Mouse (Mus musculus): ENCODE data around the gene Phactr4. TPM values are rescaled to one million over a fixed set of nuclear protein-coding genes. Genes with fewer than 3 reads are reported as not detected.
A peak's percentile ranks its signal among the peaks of the same experiment; 100 is the strongest.

Gene Phactr4
- total RNA-seq (2012; rRNA removed) (5.6 and 7.2 TPM in 2 replicates), polyA plus RNA-seq (2012; ENCODE audit: insufficient read depth in 1 of 2, insufficient read length in 2 of 2, low read depth in 1 of 2, low replicate concordance in 2 of 2, missing spikeins in 1 of 2) (10 to 100 TPM; 28.7 to 79.5 TPM)

- DNase-seq (ENCODE audit: low read depth, low spot score): peak; percentile 89
- peak within 1 kb of the TSS; percentile 89 for H3K27ac ChIP-seq (ENCODE audit: control insufficient read depth, low read depth, low read length)
- peak within 1 kb of the TSS; percentile 99 for H3K9ac ChIP-seq (ENCODE audit: control insufficient read depth, low read depth, low read length, poor library complexity, severe bottlenecking)
- no peaks in the 10 kb centered on the region for H3K9me3 ChIP-seq (replicated peaks; ENCODE audit: insufficient read depth, low read length)
- no peaks in the 10 kb centered on the region for H3K27me3 ChIP-seq (ENCODE audit: control insufficient read depth in 1 of 2, insufficient read depth in 2 of 2, low read length in 2 of 2)
- peaks cover 0 to 17% of the 10 kb centered on the region in 2 experiments; a peak in 2 of 4 replicates for H3K36me3 ChIP-seq (ENCODE audit: control insufficient read depth in 1 of 2, insufficient read depth in 2 of 2, low read length in 2 of 2)
- peaks cover 11 to 15% of the 10 kb centered on the region in 2 experiments for H3K4me1 ChIP-seq (ENCODE audit: control insufficient read depth in 1 of 2, insufficient read depth in 2 of 2, low read length in 2 of 2)
- H3K4me3 ChIP-seq (ENCODE audit: control insufficient read depth in 1 of 2, insufficient read depth in 1 of 2, low read depth in 2 of 2, low read length in 2 of 2): peak within 1 kb of the TSS; percentile 78 to 99
- peaks cover 24% of the 10 kb centered on the region for H3K79me2 ChIP-seq (ENCODE audit: control insufficient read depth, insufficient read depth, low read length, poor library complexity)
- TF ChIP-seq GATA1 (IDR thresholded peaks at IDR 0.05; ENCODE audit: low read depth, low read length) (no peak), USF2 (IDR thresholded peaks at IDR 0.05; ENCODE audit: borderline replicate concordance in 1 of 2, insufficient read depth in 1 of 2, low read depth in 1 of 2, low read length in 2 of 2) (no peak), ETS1 (IDR thresholded peaks at IDR 0.05; ENCODE audit: low read depth, low read length) (no peak), USF1 (IDR thresholded peaks at IDR 0.05; ENCODE audit: low read depth, low read length) (no peak), POLR2AphosphoS2 (IDR thresholded peaks at IDR 0.05; ENCODE audit: low read length) (no peak), MYC (IDR thresholded peaks at IDR 0.05; ENCODE audit: low read depth, low read length) (no peak), POLR2A (IDR thresholded peaks at IDR 0.05; ENCODE audit: control insufficient read depth in 1 of 2, insufficient read depth in 1 of 2, low read depth in 1 of 2, low read length in 2 of 2, poor library complexity in 1 of 2) (peak; percentile 54 to 56; a peak in 3 of 4 replicates), E2F4 (IDR thresholded peaks at IDR 0.05; ENCODE audit: borderline replicate concordance, low read depth, low read length) (peak; percentile 84; the same call in 1 of the 2 replicates), KAT2A (conservative IDR thresholded peaks at IDR 0.05; ENCODE audit: low read depth, low read length) (no peak; the same call in 1 of the 2 replicates), HCFC1 (IDR thresholded peaks at IDR 0.05; ENCODE audit: low read depth, low read length) (peak; percentile 92), TCF12 (IDR thresholded peaks at IDR 0.05; ENCODE audit: low read depth, low read length) (peak; percentile 35), ZNF384 (IDR thresholded peaks at IDR 0.05; ENCODE audit: low read depth, low read length) (no peak), GABPA (IDR thresholded peaks at IDR 0.05; ENCODE audit: low read depth, low read length) (no peak), MYB (IDR thresholded peaks at IDR 0.05; ENCODE audit: low read depth, low read length) (no peak), SMC3 (IDR thresholded peaks at IDR 0.05; ENCODE audit: low read depth, low read length) (no peak), POLR2AphosphoS5 (IDR thresholded peaks at IDR 0.05; ENCODE audit: borderline replicate concordance, low read depth, low read length) (no peak), TBP (IDR thresholded peaks at IDR 0.05; ENCODE audit: low read depth, low read length) (peak; percentile 71; the same call in 1 of the 2 replicates), TAL1 (IDR thresholded peaks at IDR 0.05; ENCODE audit: low read length) (no peak), MEF2A (IDR thresholded peaks at IDR 0.05; ENCODE audit: extremely low read depth, insufficient replicate concordance, low read depth, low read length, poor library complexity, severe bottlenecking) (no peak), MAX (IDR thresholded peaks at IDR 0.05; ENCODE audit: low read length) (peak; percentile 48), CHD1 (IDR thresholded peaks at IDR 0.05; ENCODE audit: low read depth, low read length) (no peak), ZMIZ1 (IDR thresholded peaks at IDR 0.05; ENCODE audit: low read depth, low read length) (no peak), RCOR1 (IDR thresholded peaks at IDR 0.05; ENCODE audit: low read depth, low read length) (no peak), CTCF (IDR thresholded peaks at IDR 0.05 in 2 of 3, conservative IDR thresholded peaks at IDR 0.05 in 1 of 3; ENCODE audit: control insufficient read depth in 1 of 3, insufficient read depth in 1 of 3, low read depth in 2 of 3, low read length in 3 of 3, poor library complexity in 1 of 3, severe bottlenecking in 1 of 3) (no peak), RAD21 (IDR thresholded peaks at IDR 0.05; ENCODE audit: low read depth, low read length) (no peak), BHLHE40 (IDR thresholded peaks at IDR 0.05; ENCODE audit: borderline replicate concordance, low read depth, low read length) (peak; percentile 30; the same call in 1 of the 2 replicates), MXI1 (IDR thresholded peaks at IDR 0.05; ENCODE audit: low read depth, low read length) (no peak), JUND (IDR thresholded peaks at IDR 0.05; ENCODE audit: low read depth, low read length) (no peak), ZC3H11A (IDR thresholded peaks at IDR 0.05; ENCODE audit: low read depth, low read length) (no peak), ZKSCAN1 (IDR thresholded peaks at IDR 0.05; ENCODE audit: low read depth, low read length) (no peak), UBTF (IDR thresholded peaks at IDR 0.05; ENCODE audit: borderline replicate concordance, insufficient read depth, low read depth, low read length) (0 out of 2 replicates have a peak, but pooled peaks have one; percentile 54), ELF1 (IDR thresholded peaks at IDR 0.05; ENCODE audit: low read depth, low read length) (peak; percentile 79), NRF1 (IDR thresholded peaks at IDR 0.05; ENCODE audit: insufficient read depth, low read depth, low read length, poor library complexity, severe bottlenecking) (peak; percentile 74), EP300 (IDR thresholded peaks at IDR 0.05; ENCODE audit: low read depth in 1 of 2, low read length in 2 of 2) (0 out of 4 replicates have a peak, but pooled peaks of 1 of the 2 experiments have one; percentile 8)
Observed at GRCm38 (mm10) chr4:132421923-132422782, at the start of gene Phactr4. Gene Phactr4, minus strand, starts transcription at chr4:132422489.
